Mouse (Mus musculus) myocyte (in vitro differentiated cells): ENCODE results near the gene 2310022A10Rik. TPM values are rescaled to one million over a fixed set of nuclear protein-coding genes. Genes with fewer than 3 reads are reported as not detected.
A peak's percentile ranks its signal among the peaks of the same experiment; 100 is the strongest.

ENCODE experiments used
- H3K27me3 ChIP-seq: one replicate; pipeline ENCODE4 v1.6.1; 2011; ENCODE audit not compliant: control insufficient read depth, insufficient read depth, insufficient read length
- H3K36me3 ChIP-seq: one replicate; pipeline ENCODE4 v1.6.1; 2011; ENCODE audit not compliant: control insufficient read depth, insufficient read depth
- H3K4me2 ChIP-seq: one replicate; pipeline ENCODE4 v1.6.1; 2011; ENCODE audit warnings: low read depth, control low read depth
- H3K4me3 ChIP-seq: one replicate; pipeline ENCODE4 v1.5.1; 2011; ENCODE audit warnings: mild to moderate bottlenecking, control low read depth, moderate library complexity
- H3K79me2 ChIP-seq: one replicate; pipeline ENCODE4 v1.6.1; 2011; ENCODE audit not compliant: control insufficient read depth, insufficient read depth
- H3ac ChIP-seq: one replicate; pipeline ENCODE4 v1.6.1; 2011; ENCODE audit not compliant: control insufficient read depth, insufficient read length
- CEBPB ChIP-seq: IDR thresholded peaks from 2 replicates; pipeline ENCODE4 v1.6.1; 2011; ENCODE audit warnings: mild to moderate bottlenecking, moderate library complexity; ENCODE audit not compliant: poor library complexity, insufficient read depth, severe bottlenecking
- E2F4 ChIP-seq: IDR thresholded peaks from one replicate; pipeline ENCODE4 v1.6.1; 2011; ENCODE audit warnings: mild to moderate bottlenecking, control low read depth, moderate library complexity; ENCODE audit not compliant: insufficient read depth
- MAX ChIP-seq: IDR thresholded peaks from one replicate; pipeline ENCODE4 v1.6.1; 2011; ENCODE audit warnings: low read depth, mild to moderate bottlenecking, control low read depth
- MYOD1 ChIP-seq, 3 experiments: IDR thresholded peaks; one replicate each; pipeline ENCODE4 v1.6.1; 2011; ENCODE audit warnings: control low read depth in 2 of 3, low read depth in 2 of 3, mild to moderate bottlenecking in 2 of 3, moderate library complexity in 1 of 3; ENCODE audit not compliant: insufficient read length in 2 of 3, control insufficient read depth in 1 of 3
- MYOG ChIP-seq, 3 experiments: IDR thresholded peaks; one replicate each; pipeline ENCODE4 v1.6.1; 2011; ENCODE audit warnings: control low read depth in 2 of 3, low read depth in 2 of 3, mild to moderate bottlenecking in 2 of 3; ENCODE audit not compliant: insufficient read length in 2 of 3, control insufficient read depth in 1 of 3, insufficient read depth in 1 of 3
- POLR2A ChIP-seq: IDR thresholded peaks from one replicate; pipeline ENCODE4 v1.6.1; 2011; ENCODE audit warnings: low read depth, mild to moderate bottlenecking, control low read depth, moderate library complexity; ENCODE audit not compliant: insufficient read length
- POLR2AphosphoS2 ChIP-seq: IDR thresholded peaks from one replicate; pipeline ENCODE4 v1.6.1; 2011; ENCODE audit warnings: low read depth, control low read depth; ENCODE audit not compliant: insufficient read length
- REST ChIP-seq: IDR thresholded peaks from one replicate; pipeline ENCODE4 v1.6.1; 2011; ENCODE audit warnings: mild to moderate bottlenecking, control low read depth, moderate library complexity; ENCODE audit not compliant: insufficient read depth, insufficient read length
- SRF ChIP-seq: IDR thresholded peaks from one replicate; pipeline ENCODE4 v1.6.1; 2011; ENCODE audit warnings: low read depth; ENCODE audit not compliant: control insufficient read depth, insufficient read length
- TCF12 ChIP-seq: IDR thresholded peaks from one replicate; pipeline ENCODE4 v1.6.1; 2011; ENCODE audit warnings: mild to moderate bottlenecking, control low read depth; ENCODE audit not compliant: poor library complexity, insufficient read depth, severe bottlenecking
- TCF3 ChIP-seq: IDR thresholded peaks from one replicate; pipeline ENCODE4 v1.6.1; 2011; ENCODE audit warnings: low read depth, control low read depth; ENCODE audit not compliant: insufficient read length
- USF1 ChIP-seq: IDR thresholded peaks from one replicate; pipeline ENCODE4 v1.6.1; 2011; ENCODE audit warnings: low read depth, mild to moderate bottlenecking, control low read depth, moderate library complexity
- polyA plus RNA-seq: library from polyadenylated mRNA; unstranded; fragments of >200 nt; fragmentation: generic; extraction: Trizol; gene quantifications from one replicate; pipeline ENCODE4 v1.2.1, GENCODE M21; 2012; ENCODE audit warnings: missing spikeins

Gene 2310022A10Rik
- polyA plus RNA-seq, 1 experiment, result 35.5 TPM

DNA sequence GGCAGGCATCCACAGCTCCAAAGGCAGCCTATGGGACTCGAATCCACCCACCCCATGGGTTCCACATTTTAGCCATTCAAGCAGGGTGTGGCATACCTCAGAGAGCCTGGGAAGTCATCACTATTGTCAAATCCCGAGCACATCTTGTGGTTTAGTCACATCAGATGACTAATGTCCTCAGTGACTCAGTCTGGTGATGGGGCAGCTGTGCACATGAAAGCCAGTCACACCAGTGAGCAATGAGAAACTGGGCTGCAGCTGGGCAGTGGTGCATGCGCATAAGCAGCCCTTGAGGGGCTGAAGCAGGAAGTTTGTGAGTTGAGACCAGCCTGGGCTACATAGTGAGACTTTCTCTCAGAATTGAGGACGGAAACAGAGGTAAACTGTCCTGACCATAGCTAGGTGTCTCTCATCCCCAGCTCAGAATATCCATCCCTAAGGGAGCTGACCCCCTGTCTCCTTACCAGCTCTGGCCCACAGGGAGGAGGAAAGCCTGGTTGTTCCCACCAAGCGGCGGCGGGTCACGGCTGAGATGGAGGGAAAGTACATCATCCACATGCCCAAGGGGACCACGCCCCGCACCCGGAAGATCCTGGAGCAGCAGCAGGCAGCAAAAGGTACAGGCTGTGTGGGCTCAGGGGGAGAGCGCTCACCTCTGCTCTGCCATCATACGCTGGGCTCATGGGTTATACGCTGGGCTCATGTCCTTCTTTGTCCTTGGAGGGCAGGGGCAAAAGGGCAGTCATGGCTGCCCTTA is 21.3 kb downstream of the 2310022A10Rik start:
- H3ac ChIP-seq, result no peak overlapping the region
- no peaks in the 10 kb centered on the region for H3K27me3 ChIP-seq
- no peak overlapping the region for H3K4me3 ChIP-seq
- H3K36me3 ChIP-seq, result peaks cover 18% of the 10 kb centered on the region
- H3K4me2 ChIP-seq, result peak overlapping the region; percentile 31
- TF ChIP-seq REST, result no peak
- no peak for TF ChIP-seq TCF3
- TF ChIP-seq POLR2AphosphoS2, result peak; percentile 19
- peak in 1 of 3 experiments; percentile 65 for TF ChIP-seq MYOG (IDR thresholded peaks at IDR 0.05; ENCODE audit: control insufficient read depth in 1 of 3, insufficient read depth in 1 of 3, insufficient read length in 2 of 3, low read depth in 2 of 3)
- no peak for TF ChIP-seq E2F4
- no peak for TF ChIP-seq POLR2A
- no peak for TF ChIP-seq SRF
- no peak for TF ChIP-seq MAX
- TF ChIP-seq CEBPB, result 0 out of 2 replicates have a peak, but pooled peaks have one; percentile 32
- peak; percentile 4 to 84 (median 52) for TF ChIP-seq MYOD1 (IDR thresholded peaks at IDR 0.05; ENCODE audit: control insufficient read depth in 1 of 3, insufficient read length in 2 of 3, low read depth in 2 of 3)
- TF ChIP-seq TCF12, result peak; percentile 34
- TF ChIP-seq USF1, result no peak
- H3K79me2 ChIP-seq, result no peaks in the 10 kb centered on the region

DNA sequence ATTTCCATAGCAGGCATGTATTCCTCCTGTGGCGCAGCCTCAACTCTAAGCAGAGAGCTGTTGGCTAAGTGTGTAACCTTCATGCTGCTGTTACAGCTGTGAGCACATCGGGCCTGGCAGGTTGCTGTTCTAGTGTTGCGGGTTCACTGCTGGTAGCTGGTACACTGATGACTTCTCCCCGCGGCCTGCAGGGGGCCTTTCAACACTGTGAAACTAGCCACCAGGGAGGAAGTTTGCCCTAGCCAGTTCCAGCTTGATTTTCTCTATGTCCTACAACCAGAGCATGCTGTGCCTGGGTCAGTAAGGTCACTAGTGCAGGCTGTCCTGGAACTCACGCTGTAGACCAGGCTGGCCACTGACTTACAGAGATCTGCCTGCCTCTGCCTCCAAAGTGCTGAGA is 23.9 kb downstream of the 2310022A10Rik start:
- H3K4me2 ChIP-seq, result no peak overlapping the region
- H3K36me3 ChIP-seq, result peaks cover 26% of the 10 kb centered on the region
- H3K79me2 ChIP-seq, result no peaks in the 10 kb centered on the region
- H3ac ChIP-seq, result no peak overlapping the region
- H3K27me3 ChIP-seq, result no peaks in the 10 kb centered on the region
- H3K4me3 ChIP-seq, result no peak overlapping the region
- TF ChIP-seq MAX (no peak), MYOD1 (IDR thresholded peaks at IDR 0.05; ENCODE audit: control insufficient read depth in 1 of 3, insufficient read length in 2 of 3, low read depth in 2 of 3) (no peak), TCF3 (no peak), CEBPB (no peak), POLR2AphosphoS2 (no peak), MYOG (IDR thresholded peaks at IDR 0.05; ENCODE audit: control insufficient read depth in 1 of 3, insufficient read depth in 1 of 3, insufficient read length in 2 of 3, low read depth in 2 of 3) (no peak), POLR2A (no peak), SRF (no peak), REST (no peak), E2F4 (no peak)

DNA sequence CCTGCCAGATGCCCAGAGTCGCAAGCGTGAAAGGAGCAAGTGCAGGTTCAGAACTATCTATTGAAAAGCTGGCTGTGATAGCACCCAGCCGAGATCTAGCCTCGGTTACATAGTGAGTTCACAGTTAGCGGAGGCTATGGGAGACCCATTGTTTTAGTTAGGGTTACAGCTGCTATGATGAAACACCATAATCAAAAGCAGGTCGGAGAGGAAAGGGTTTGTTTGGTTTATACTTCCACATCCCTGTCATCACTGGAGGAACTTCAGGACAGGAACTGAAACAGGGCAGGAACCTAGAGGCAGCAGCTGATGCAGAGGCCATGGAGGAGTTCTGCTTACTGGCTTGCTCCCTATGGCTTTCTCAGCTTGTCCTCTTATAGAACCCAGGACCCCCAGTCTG is 24.6 kb downstream of the 2310022A10Rik start:
- Histone ChIP-seq H3ac (no peak overlapping the region), H3K79me2 (no peaks in the 10 kb centered on the region), H3K27me3 (no peaks in the 10 kb centered on the region), H3K4me2 (no peak overlapping the region), H3K36me3 (peaks cover 24% of the 10 kb centered on the region), H3K4me3 (no peak overlapping the region)
- TF ChIP-seq CEBPB (no peak), MYOD1 (IDR thresholded peaks at IDR 0.05; ENCODE audit: control insufficient read depth in 1 of 3, insufficient read length in 2 of 3, low read depth in 2 of 3) (no peak), REST (no peak), POLR2A (no peak), TCF12 (no peak), SRF (no peak), MAX (no peak), MYOG (IDR thresholded peaks at IDR 0.05; ENCODE audit: control insufficient read depth in 1 of 3, insufficient read depth in 1 of 3, insufficient read length in 2 of 3, low read depth in 2 of 3) (no peak), POLR2AphosphoS2 (no peak), USF1 (no peak), E2F4 (no peak)

DNA sequence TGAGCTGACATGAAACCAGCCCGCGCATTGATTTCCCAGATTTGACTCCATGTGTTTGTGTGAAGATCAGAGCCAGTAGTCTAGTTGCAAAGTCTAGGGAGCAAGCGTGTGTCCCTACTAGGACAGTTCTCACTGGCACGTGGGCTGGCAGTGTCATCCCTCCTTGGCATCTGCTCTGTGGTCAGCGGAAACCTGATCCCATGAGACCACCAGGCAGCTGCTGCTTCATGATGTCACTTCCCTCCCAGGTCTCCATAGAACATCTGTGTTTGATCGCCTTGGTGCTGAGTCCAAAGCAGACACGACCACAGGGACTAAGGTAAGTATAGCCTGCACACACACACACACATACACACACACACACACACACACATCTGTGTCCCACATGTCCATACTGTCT is 25.4 kb downstream of the 2310022A10Rik start:
- no peaks in the 10 kb centered on the region for H3K27me3 ChIP-seq
- H3ac ChIP-seq, result no peak overlapping the region
- peak overlapping the region; percentile 31 for H3K4me2 ChIP-seq
- no peaks in the 10 kb centered on the region for H3K79me2 ChIP-seq
- H3K4me3 ChIP-seq, result no peak overlapping the region
- TF ChIP-seq E2F4, result no peak
- TF ChIP-seq SRF, result no peak
- no peak for TF ChIP-seq REST
- TF ChIP-seq MAX, result no peak
- no peak for TF ChIP-seq POLR2A
- TF ChIP-seq POLR2AphosphoS2, result no peak
- TF ChIP-seq CEBPB, result no peak
- peak; percentile 36 for TF ChIP-seq TCF12
- TF ChIP-seq USF1, result peak; percentile 57
- TF ChIP-seq MYOG (IDR thresholded peaks at IDR 0.05; ENCODE audit: control insufficient read depth in 1 of 3, insufficient read depth in 1 of 3, insufficient read length in 2 of 3, low read depth in 2 of 3), result peak; percentile 67 to 96 (median 93)
- TF ChIP-seq TCF3, result peak; percentile 58
- peak in 2 of 3 experiments; percentile 96 to 99 for TF ChIP-seq MYOD1 (IDR thresholded peaks at IDR 0.05; ENCODE audit: control insufficient read depth in 1 of 3, insufficient read length in 2 of 3, low read depth in 2 of 3)
- peaks cover 25% of the 10 kb centered on the region for H3K36me3 ChIP-seq
